Mouse (Mus musculus) bone marrow macrophage, adult 2 months (primary cell): ENCODE data around the gene Cog5. TPM values are rescaled to one million over a fixed set of nuclear protein-coding genes. Genes with fewer than 3 reads are reported as not detected.

Source experiments
- H3K27ac ChIP-seq: 2 replicates; pipeline ENCODE4 v1.5.1; 2012; ENCODE audit warnings: low read depth, low read length; ENCODE audit not compliant: insufficient read depth
- H3K4me1 ChIP-seq: 2 replicates; pipeline ENCODE4 v1.6.1; 2012; ENCODE audit warnings: low read length; ENCODE audit not compliant: control insufficient read depth, insufficient read depth
- H3K4me3 ChIP-seq: 2 replicates; pipeline ENCODE4 v1.5.1; 2012; ENCODE audit warnings: mild to moderate bottlenecking, low read length, moderate library complexity; ENCODE audit not compliant: insufficient read depth
- CTCF ChIP-seq: IDR thresholded peaks from 2 replicates; pipeline ENCODE4 v1.5.1; 2012; ENCODE audit warnings: low read depth, mild to moderate bottlenecking, low read length, moderate library complexity
- POLR2A ChIP-seq: IDR thresholded peaks from 2 replicates; pipeline ENCODE4 v1.6.1; 2012; ENCODE audit warnings: mild to moderate bottlenecking, low read depth, low read length, borderline replicate concordance
- polyA plus RNA-seq: library from polyadenylated mRNA; stranded (reverse); fragments of >200 nt; gene quantifications from 2 replicates; pipeline ENCODE4 v1.2.4, GENCODE M21; 2012; ENCODE audit not compliant: missing spikeins, insufficient read depth, insufficient read length

Cog5 gene
- polyA plus RNA-seq, 1 experiment: 36.5 TPM

- TF ChIP-seq POLR2A (no peak), CTCF (no peak)
- Histone ChIP-seq H3K4me3 (no peak overlapping the region), H3K4me1 (peaks cover 2% of the 10 kb centered on the region), H3K27ac (no peak overlapping the region)
Observed at GRCm38 (mm10) chr12:31986463-31986862, 331.8 kb downstream of the Cog5 start.

Other genes with a start within 250 kb of the Cog5 start
- 20.7 and 24.7 TPM in 2 replicates for gene Cbll1, start 155.3 kb upstream of the Cog5 start, polyA plus RNA-seq
- gene Slc26a4, start 94.9 kb upstream of the Cog5 start, polyA plus RNA-seq: not detected in 2 replicates
- 40.5 and 40.8 TPM in 2 replicates for gene Bcap29, start 20.2 kb upstream of the Cog5 start, polyA plus RNA-seq
- gene Dus4l, start within 50 bp of the Cog5 start, polyA plus RNA-seq: 1.3 and 2.7 TPM in 2 replicates
- gene Gpr22, start 59.1 kb downstream of the Cog5 start, polyA plus RNA-seq: not detected in 2 replicates